Mouse (Mus musculus): ENCODE measurements around the gene Atpaf2. TPM values are rescaled to one million over a fixed set of nuclear protein-coding genes. Genes with fewer than 3 reads are reported as not detected.
A peak's percentile ranks its signal among the peaks of the same experiment; 100 is the strongest.

Atpaf2 gene
- polyA plus RNA-seq, 1 experiment from 2014 or later, result 51.6 TPM

DNA sequence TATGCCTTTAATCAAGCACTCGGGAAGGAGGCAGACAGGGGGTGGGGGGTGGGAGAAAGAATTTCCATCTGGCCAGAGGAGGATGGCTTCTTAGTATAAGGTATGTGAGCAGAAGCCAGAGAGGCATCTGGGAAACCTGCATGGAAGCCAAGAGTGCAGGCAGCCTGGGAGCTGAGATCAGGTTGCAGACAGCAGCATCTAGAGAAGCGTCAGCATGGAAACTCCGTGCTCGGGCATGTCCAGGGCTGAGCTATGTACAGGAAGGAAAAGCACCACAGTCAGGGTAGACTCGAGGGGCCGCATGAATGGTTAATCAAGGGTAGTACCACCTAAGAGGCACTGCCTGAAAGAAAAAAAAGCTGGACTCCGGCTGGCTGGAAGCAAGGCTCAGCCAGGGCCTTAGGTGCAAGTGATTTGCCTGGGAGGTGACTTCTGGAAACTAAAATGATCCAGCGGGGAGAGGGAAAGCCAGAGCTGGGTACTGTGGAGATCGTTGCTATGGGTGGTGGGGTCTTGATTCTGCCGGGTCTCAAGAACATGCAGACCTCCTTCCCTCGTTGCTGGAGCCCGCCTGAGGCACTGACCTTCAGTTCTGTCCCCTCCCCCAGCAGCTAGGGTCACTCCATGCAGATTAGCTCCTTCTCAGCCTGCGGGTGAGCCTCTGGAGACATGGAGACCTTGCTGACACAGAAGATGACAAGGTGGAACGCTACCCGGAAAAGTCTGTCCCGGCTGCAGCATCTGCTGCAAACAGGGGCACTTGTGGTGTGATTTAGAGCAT, 51.8 kb downstream of the Atpaf2 start:
- peak; percentile 78 for ATAC-seq (ENCODE audit: insufficient number of reproducible peaks, low FRiP score, low TSS enrichment, low read depth)

DNA sequence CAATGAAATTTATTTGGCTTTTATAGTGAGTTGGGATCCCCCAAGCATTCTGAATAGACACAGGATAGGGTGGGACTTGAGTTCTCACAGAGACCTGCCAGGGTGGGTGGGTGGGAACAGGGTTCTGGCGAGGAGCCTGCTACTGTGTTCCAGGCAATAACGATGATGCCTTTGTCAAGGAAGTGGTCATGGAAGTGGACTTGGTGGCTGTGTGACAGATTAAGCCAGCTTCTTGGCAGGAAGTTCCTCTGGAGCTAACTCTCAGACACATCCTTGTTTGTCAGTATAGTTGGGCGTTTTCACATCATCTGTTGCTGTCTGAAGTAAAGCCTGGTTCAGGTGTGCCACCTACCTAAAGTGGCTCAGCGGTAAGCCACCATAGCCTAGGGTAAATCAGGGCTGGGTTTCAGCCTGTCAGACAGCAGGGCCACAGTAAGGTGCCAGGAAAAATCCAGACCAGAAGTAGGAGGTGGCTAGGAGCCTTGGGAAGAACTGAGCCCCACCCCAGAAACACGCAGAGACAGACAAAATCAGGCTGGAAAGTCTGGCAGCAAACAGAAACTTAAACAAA, 57.5 kb downstream of the Atpaf2 start:
- Histone ChIP-seq H3K4me2 (replicated peaks) (no peak overlapping the region), H3K4me1 (0 out of 2 replicates have a peak, but pooled peaks cover 10% of the 10 kb centered on the region), H3K9ac (no peak overlapping the region), H3K9me3 (replicated peaks) (no peaks in the 10 kb centered on the region), H3K4me3 (replicated peaks) (no peak overlapping the region), H3K36me3 (no peaks in the 10 kb centered on the region), H3K27ac (replicated peaks) (no peak overlapping the region; the same call in 1 of the 2 replicates), H3K27me3 (no peaks in the 10 kb centered on the region)
- ATAC-seq (ENCODE audit: insufficient number of reproducible peaks, low FRiP score, low TSS enrichment, low read depth), result no peak
- 71% methylated on average over 5 of the region's 5 CpGs for WGBS

More for the DNA sequence above, 51.8 kb downstream of the Atpaf2 start:
- Histone ChIP-seq H3K36me3 (no peaks in the 10 kb centered on the region), H3K4me1 (peaks cover 23% of the 10 kb centered on the region), H3K9ac (no peak overlapping the region), H3K4me3 (replicated peaks) (no peak overlapping the region), H3K9me3 (replicated peaks) (no peaks in the 10 kb centered on the region), H3K27ac (replicated peaks) (peak overlapping the region; percentile 59), H3K4me2 (replicated peaks) (no peak overlapping the region; the same call in 1 of the 2 replicates), H3K27me3 (no peaks in the 10 kb centered on the region)
- WGBS, result 8% methylated on average over 16 of the region's 16 CpGs

DNA sequence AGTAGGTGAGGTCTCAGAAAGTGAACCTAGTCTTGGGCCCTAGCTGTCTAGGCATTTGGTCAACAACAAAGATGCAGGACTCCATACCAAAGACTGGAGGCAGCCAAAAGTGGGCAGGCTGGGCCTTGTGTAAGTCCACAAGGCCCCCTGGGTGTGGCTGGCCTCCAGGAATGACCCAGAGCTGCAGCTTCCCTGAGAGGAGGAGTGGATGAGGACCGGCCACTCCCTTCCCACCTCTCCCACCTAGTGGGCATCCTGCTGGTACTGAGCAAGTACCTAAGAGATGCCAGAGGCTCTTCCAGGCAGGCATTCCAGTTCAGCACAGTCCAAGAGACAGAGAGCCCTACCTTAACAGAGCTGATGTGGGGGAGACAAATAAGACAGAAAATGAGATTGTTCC, 58.3 kb downstream of the Atpaf2 start:
- H3K27ac ChIP-seq (replicated peaks), result no peak overlapping the region
- no peak for ATAC-seq (ENCODE audit: insufficient number of reproducible peaks, low FRiP score, low TSS enrichment, low read depth)
- no peak overlapping the region for H3K9ac ChIP-seq
- H3K27me3 ChIP-seq, result no peaks in the 10 kb centered on the region
- H3K9me3 ChIP-seq (replicated peaks), result no peaks in the 10 kb centered on the region
- no peak overlapping the region for H3K4me3 ChIP-seq (replicated peaks)
- no peak overlapping the region for H3K4me2 ChIP-seq (replicated peaks)
- H3K4me1 ChIP-seq, result 0 out of 2 replicates have a peak, but pooled peaks cover 7% of the 10 kb centered on the region
- 93% methylated on average over 1 of the region's 1 CpGs for WGBS
- no peaks in the 10 kb centered on the region for H3K36me3 ChIP-seq

DNA sequence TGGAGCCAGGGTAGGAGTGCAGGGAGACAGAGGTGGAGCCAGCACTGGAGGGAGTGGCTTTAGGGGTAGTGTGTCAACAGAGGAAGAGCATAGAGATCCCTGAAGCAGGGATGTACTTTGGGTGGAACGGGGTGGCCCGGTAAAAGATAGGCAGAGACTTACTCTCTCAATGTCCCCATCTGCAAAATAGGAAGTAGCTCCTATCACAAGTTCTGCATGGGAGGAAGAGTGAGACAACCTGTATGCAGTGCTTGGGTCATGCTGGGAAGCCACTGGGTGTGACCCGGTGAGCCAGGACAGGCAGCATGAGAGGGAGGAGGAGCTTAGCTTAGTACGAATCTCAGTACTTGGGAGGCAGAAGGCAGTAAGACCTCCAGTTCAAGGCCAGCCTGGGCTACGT, 59.1 kb downstream of the Atpaf2 start:
- no peak for ATAC-seq (ENCODE audit: insufficient number of reproducible peaks, low FRiP score, low TSS enrichment, low read depth)
- 81% methylated on average over 5 of the region's 5 CpGs for WGBS

DNA sequence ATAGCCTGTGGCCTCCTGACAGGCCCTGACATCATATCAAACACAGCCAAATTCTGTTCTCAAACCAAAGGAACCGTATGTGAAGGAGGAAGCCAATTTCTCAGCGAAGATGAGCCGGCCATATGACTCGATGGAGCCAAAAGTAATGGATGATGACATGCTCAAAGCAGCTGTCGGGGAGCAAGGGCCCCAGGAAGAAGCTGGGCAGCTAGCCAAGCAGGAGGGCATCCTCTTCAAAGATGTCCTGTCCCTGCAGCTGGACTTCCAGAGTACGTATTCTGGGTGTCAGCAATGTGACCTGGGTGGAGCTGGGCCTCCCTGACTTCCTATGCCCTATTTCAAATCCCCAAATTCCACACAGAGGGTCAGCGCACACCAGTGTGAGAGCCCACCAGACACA, 59.7 kb downstream of the Atpaf2 start:
- no peaks in the 10 kb centered on the region for H3K27me3 ChIP-seq
- no peak overlapping the region for H3K9ac ChIP-seq
- 56% methylated on average over 7 of the region's 7 CpGs for WGBS
- no peak for ATAC-seq (ENCODE audit: insufficient number of reproducible peaks, low FRiP score, low TSS enrichment, low read depth)
- H3K27ac ChIP-seq (replicated peaks), result no peak overlapping the region
- no peak overlapping the region for H3K4me3 ChIP-seq (replicated peaks)
- no peaks in the 10 kb centered on the region for H3K36me3 ChIP-seq
- H3K9me3 ChIP-seq (replicated peaks), result no peaks in the 10 kb centered on the region
- H3K4me2 ChIP-seq (replicated peaks), result no peak overlapping the region
- peaks cover 9% of the 10 kb centered on the region for H3K4me1 ChIP-seq

More for the DNA sequence above, 59.1 kb downstream of the Atpaf2 start:
- Histone ChIP-seq H3K9me3 (replicated peaks) (no peaks in the 10 kb centered on the region), H3K9ac (no peak overlapping the region), H3K36me3 (no peaks in the 10 kb centered on the region), H3K27me3 (no peaks in the 10 kb centered on the region), H3K4me1 (0 out of 2 replicates have a peak, but pooled peaks cover 7% of the 10 kb centered on the region), H3K27ac (replicated peaks) (no peak overlapping the region), H3K4me3 (replicated peaks) (no peak overlapping the region), H3K4me2 (replicated peaks) (no peak overlapping the region)

DNA sequence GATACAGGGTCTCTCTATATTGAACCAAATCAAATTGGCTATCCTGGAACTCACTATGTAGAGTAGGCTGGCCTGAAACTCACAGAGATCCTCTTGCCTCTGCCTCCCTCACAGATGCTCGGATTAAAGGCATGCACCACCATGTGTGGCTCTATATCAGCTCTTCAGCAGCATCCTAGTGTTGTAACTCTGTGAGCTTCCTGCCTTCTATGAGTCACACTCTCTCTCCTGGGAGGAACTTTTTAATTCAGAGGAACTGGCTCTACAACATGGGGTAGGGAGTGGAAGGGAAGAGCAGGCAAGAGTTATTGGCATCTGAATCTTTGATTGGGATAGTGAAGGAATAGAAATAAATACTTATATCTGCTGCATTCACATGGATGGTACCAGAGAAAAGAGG, 61.1 kb downstream of the Atpaf2 start:
- no peak overlapping the region for H3K4me2 ChIP-seq (replicated peaks)
- WGBS, result 39% methylated on average over 1 of the region's 1 CpGs
- ATAC-seq (ENCODE audit: insufficient number of reproducible peaks, low FRiP score, low TSS enrichment, low read depth), result no peak
- H3K36me3 ChIP-seq, result no peaks in the 10 kb centered on the region
- H3K27me3 ChIP-seq, result no peaks in the 10 kb centered on the region
- no peak overlapping the region for H3K4me3 ChIP-seq (replicated peaks)
- H3K4me1 ChIP-seq, result peaks cover 13% of the 10 kb centered on the region
- no peaks in the 10 kb centered on the region for H3K9me3 ChIP-seq (replicated peaks)
- no peak overlapping the region for H3K9ac ChIP-seq
- no peak overlapping the region for H3K27ac ChIP-seq (replicated peaks)

DNA sequence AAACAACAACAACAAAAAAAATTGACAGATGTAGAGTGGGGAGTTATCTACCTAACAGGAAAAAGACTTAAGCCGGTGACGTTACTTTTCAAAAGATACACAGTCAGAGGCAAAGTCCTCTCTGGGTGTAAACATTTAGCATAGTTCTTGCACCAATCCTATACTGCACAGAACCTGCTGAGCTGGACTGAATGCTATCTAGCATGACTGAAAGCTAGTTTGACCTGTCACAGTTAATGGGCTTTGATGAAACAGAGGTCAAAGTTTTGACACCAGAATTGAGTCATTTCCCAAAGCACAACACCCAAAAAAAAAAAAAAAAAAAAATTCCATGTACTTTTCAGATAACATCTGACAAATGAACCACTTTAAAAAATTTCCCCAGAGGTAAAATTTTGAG, 62.3 kb downstream of the Atpaf2 start:
- Histone ChIP-seq H3K36me3 (no peaks in the 10 kb centered on the region), H3K27ac (replicated peaks) (no peak overlapping the region), H3K4me2 (replicated peaks) (no peak overlapping the region), H3K27me3 (no peaks in the 10 kb centered on the region), H3K4me3 (replicated peaks) (no peak overlapping the region), H3K9me3 (replicated peaks) (no peaks in the 10 kb centered on the region), H3K9ac (no peak overlapping the region), H3K4me1 (peaks cover 23% of the 10 kb centered on the region)
- WGBS, result 82% methylated on average over 2 of the region's 2 CpGs
- no peak for ATAC-seq (ENCODE audit: insufficient number of reproducible peaks, low FRiP score, low TSS enrichment, low read depth)

DNA sequence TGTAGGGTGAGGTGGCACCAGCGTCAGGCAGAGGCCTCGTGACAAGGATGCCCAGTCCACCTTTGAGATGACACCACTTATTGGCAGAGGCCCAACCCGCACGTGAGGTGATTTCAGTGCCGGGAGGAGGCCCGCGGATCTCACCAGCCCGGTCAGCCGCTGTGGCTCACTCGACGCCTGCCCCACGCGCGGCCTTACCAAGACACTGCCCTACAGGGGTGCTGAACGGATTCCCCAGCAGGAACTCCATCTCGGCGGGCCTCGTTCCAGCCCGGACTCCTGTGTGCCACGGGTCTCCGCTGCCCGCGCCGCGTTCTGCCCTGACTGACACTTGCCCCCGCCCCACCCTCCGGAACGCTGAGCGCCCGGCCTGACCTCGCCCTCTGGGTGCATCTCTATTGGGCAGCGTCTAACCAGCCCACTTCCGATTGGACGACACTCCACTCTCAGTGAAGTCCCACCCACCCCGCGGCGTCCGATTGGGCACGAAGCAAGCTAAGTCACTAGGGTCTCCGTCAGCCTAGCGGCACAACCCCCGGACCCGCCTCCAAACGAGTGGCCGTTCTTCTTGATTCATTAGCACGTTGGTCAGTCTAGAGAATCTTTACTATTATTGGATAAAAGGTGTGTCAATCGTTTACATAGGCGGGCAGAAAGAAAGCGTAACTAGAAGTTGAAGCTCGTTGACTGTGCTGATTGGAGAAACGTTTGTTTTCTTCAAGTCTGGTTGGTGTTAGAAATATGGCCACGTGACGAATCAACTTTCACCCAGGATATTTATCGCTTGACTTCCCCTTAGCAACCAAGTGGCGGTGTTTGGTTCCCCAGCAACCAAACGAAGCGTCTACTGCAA, 65.5 kb downstream of the Atpaf2 start, which contains the start of the genes Tom1l2 and Drc3:
Gene Tom1l2 (minus strand): TSS at position 347 of the 853 bp plus-strand sequence.
Gene Drc3 (plus strand): TSS at position 771 of the 853 bp plus-strand sequence.
- Histone ChIP-seq H3K4me2 (replicated peaks) (peak within 1 kb of the TSS; percentile 78), H3K4me3 (replicated peaks) (peak within 1 kb of the TSS; percentile 81), H3K9ac (peak within 1 kb of the TSS; percentile 59), H3K36me3 (no peaks in the 10 kb centered on the region), H3K27me3 (no peaks in the 10 kb centered on the region), H3K27ac (replicated peaks) (peak within 1 kb of the TSS; percentile 71), H3K9me3 (replicated peaks) (no peaks in the 10 kb centered on the region), H3K4me1 (peaks cover 19% of the 10 kb centered on the region)
- ATAC-seq (ENCODE audit: insufficient number of reproducible peaks, low FRiP score, low TSS enrichment, low read depth), result peak; percentile 100
- WGBS, result under 1% methylated on average over 57 of the region's 57 CpGs

DNA sequence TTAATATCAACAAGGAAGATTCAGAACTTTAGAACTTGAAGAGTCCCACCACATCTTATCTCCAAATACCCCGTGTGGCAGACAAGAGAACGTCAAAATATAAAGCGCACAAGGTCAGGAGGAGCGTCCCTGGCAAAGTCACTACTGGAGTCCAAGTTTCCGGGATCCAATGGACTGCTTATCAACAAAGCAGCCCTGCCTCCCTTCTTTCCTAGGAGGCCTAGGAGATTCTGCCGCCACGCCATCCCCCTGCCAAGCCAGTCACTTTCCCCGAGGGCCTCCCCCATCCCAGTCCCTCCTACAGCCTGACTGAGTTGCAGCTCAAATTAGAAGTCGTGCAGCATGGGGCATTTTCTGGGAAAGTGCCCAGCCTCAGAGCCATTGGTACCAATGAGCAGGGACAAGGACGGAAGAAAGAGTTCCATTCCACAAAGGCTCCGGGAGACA, 66.3 kb downstream of the Atpaf2 start:
- H3K36me3 ChIP-seq, result no peaks in the 10 kb centered on the region
- WGBS, result 22% methylated on average over 11 of the region's 11 CpGs
- peaks cover 19% of the 10 kb centered on the region for H3K4me1 ChIP-seq
- peak overlapping the region; percentile 81 for H3K4me3 ChIP-seq (replicated peaks)
- H3K4me2 ChIP-seq (replicated peaks), result peak overlapping the region; percentile 78
- no peaks in the 10 kb centered on the region for H3K9me3 ChIP-seq (replicated peaks)
- no peaks in the 10 kb centered on the region for H3K27me3 ChIP-seq
- ATAC-seq (ENCODE audit: insufficient number of reproducible peaks, low FRiP score, low TSS enrichment, low read depth), result no peak
- peak overlapping the region; percentile 59 for H3K9ac ChIP-seq
- peak overlapping the region; percentile 71 for H3K27ac ChIP-seq (replicated peaks)

DNA sequence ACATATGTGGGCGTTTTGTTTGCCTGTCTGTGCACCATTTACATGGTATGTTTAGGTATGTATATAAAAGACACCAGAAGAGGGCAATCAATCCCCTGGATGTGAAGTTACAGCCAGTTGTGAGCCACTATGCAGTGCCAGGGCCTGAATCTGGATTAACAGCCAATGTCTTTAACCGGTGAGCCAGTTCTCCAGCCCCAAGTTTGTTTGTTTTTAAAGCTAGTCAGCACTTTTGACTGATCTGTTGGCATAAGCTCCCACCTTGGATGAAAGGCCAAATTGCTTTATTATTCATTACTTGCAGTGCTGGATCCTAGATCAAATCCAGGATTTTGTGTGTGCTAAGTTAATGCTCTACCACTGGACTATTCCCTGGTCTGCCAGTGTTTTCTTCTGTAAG, 66.9 kb downstream of the Atpaf2 start:
- Histone ChIP-seq H3K9ac (no peak overlapping the region), H3K9me3 (replicated peaks) (no peaks in the 10 kb centered on the region), H3K36me3 (no peaks in the 10 kb centered on the region), H3K4me3 (replicated peaks) (peak overlapping the region; percentile 81), H3K27ac (replicated peaks) (peak overlapping the region; percentile 71), H3K4me2 (replicated peaks) (peak overlapping the region; percentile 78), H3K27me3 (no peaks in the 10 kb centered on the region), H3K4me1 (peaks cover 19% of the 10 kb centered on the region)
- 48% methylated on average over 2 of the region's 2 CpGs for WGBS
- ATAC-seq (ENCODE audit: insufficient number of reproducible peaks, low FRiP score, low TSS enrichment, low read depth), result no peak

Measured in embryonic facial prominence, embryonic 15.5 days (tissue).